Mouse (Mus musculus): ENCODE results near the gene Sucnr1.

The Sucnr1 gene

DNA sequence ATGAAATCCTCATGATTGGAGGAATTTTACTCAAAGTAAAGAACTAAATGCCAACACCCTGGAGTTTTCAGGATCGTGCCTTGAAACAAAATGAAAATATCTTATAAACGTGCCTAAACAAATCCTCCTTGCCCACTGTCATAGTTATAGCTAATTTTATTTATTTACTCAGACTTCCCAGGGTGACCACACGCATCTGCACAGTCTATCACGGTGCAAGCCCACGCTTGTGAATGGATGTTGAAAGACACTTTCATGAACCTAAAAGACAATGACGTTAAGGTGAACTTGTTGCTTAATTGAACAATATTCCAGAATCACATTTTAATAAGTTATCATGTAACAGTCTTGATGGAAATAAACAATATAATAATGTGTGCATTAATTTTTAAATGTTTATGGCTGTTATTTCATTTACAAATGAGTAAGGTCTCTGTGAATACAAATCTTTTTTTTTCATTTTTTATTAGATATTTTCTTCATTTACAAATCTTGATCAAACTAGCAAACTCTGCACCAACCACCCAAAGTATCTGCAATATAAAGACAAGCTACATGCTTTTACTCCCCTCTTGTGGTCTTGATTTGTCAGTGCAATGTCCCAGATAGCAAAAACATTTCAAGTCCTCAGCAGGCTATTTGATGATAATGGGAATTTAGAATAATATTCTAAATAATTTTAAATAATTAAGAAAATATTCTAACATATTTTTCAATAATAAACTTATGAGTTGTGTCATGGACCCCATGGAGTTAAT is 30.4 kb downstream of the Sucnr1 start:
- DNase-seq (ENCODE audit: low read depth, low spot score): peak; percentile 3

DNA sequence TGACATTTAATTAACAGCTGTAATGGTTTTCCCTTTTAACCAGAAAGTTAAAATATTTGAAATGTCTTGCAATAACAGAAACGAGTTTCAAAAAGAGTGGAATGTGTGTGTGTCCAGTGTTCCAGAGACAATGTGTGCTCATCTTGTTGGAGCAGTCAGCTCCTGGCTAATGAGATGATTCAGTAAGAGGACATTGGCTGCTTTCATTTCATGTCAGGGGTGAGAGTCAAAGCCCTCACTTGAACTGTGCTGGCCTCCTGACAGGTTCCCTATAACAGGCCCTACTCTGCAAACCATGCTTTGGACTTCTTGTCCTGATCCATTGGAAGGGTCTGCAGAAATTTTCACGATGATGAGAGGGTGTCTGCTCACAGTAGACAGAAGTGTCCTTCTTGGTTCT is 32.9 kb downstream of the Sucnr1 start:
- no peak for DNase-seq (ENCODE audit: low read depth, low spot score)

DNA sequence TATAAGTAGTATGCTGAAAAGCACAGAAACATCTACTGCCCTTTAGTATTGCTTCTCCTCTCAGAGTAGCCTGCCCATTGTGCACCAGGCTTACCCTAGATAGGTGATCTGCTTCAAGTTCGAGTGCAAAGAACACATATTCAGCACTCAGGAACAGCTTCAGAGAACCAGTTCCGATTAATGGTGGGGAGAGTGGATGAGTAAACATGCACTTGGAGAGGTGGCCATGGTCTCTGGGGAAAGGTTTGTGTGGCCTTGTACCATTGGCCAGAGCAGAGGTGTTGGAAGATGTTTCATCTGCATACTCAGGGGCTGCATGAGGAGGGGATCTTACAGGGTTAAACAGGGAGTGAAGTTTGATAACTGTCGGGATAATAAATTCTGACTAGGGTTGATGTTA is 39.8 kb downstream of the Sucnr1 start:
- no peak for DNase-seq (ENCODE audit: low read depth, low spot score)

DNA sequence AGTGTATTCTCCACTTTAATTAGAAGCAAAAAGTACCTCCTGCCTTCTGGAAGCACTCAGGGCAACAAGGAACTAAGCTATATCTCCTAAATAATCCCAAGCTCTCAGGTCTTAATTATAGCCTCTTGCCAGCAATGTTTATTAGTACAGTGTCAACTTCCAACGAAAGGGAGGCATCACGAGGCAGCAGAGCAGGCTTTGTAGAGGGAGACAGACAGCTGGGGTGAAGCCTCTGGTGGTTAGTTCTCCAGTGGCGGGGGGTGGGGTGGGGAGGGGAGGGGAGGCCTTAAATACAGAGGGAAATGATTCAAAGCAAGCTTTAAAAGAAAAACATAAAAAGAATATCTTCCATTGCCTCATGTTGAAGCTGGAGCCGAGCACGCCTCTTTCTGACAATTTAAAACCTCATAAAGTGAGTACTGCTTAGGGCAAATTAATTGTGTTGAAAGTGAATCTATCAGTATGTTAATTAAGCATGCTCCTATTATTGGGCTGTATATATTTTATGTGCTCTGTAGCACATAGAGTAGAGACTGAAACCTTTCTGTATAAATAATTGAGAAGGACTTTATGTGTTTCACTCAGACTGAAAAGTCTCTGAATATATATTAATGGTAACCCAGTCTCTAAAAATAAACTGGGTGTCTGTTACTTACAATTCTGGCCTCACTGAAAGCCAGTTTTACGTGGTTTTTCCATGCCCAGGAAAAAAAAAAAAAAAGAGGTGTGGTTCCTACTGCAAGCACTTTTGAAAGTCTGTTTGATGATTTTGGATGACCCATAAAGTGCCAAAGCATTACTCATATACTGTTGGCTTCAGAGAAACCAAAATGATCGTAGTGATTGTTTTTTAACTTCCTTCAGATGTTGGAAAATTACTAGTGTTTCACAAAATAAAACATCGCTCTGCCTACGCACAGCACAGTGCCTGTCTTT is 42.5 kb downstream of the Sucnr1 start:
- no peak for DNase-seq (ENCODE audit: low read depth, low spot score)

DNA sequence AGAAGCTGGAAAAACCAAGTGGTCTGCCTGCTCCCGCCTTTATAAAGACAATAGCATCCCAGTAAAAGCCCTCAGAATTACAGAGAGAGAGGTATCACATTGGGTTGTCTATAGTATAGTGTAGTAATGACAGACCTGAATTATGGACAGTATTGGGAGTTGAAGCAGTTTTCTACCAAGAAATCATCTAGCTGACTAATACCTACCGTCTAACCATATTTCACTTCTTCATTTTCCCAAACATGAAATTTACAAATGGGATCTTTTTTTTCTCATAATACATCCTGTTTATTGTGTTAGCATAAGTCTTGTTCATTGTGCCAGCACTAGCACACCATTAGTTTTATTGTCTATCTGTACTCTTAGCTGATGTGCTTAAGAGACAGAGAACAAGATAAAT is 44.9 kb downstream of the Sucnr1 start:
- DNase-seq (ENCODE audit: low read depth, low spot score): no peak

DNA sequence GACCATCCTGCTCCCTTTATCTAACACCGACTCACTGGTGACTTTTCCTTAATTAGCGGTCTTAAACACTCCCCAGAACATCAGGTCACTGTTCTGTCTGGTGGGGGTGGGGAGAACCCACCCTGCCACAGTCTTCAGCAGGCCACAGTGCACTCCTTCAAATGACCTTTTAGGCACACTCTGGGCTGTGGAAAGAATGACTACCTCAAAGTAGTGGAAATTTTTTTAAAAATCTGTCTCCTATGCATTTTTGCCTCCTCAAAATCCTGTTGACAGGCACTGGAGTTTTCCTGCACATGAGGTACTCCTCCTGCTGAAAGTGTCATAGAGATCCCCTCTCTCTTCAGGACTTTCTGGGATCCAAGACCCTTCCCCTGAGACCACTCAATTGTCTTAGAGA is 46.6 kb downstream of the Sucnr1 start:
- DNase-seq (ENCODE audit: low read depth, low spot score): no peak

DNA sequence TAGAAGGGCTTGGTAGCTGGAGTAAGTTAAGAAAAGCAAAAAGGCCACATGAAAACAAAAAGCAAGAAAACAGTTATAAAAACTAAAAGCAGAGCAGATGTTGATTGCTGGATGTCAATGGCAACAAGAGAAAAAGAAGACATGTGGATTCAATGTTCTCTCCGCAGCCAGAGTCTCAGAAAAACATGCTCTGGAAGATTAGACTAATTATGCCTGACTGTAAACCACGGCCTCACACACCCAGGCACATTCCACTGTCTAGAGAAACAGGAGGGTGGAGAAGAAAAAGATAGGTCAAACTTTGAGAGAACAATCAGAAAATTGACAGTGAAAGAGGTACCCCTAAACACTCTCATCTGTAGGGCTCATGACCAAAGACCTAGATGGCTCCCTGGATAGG is 54.1 kb downstream of the Sucnr1 start:
- no peak for DNase-seq (ENCODE audit: low read depth, low spot score)
